Mouse (Mus musculus) heart, postnatal 14 days (tissue): Measurements from ENCODE around the gene Nexmif. TPM values are rescaled to one million over a fixed set of nuclear protein-coding genes. Genes with fewer than 3 reads are reported as not detected.
"Not testable (repeated sequence)": the region's sequence is repeated elsewhere in the genome, so short reads cannot be mapped to it uniquely, and the experiment has no call there.

Experiments
- DNase-seq, 2 experiments: peaks; one replicate each; pipeline ENCODE4 v3.0.0; 2021 to 2022
- intact Hi-C: fragments of 180-260 bp; cut with DNase I; formaldehyde crosslinking; loops from one replicate; pipeline ENCODE4 v1.15.1; 2025
- long read RNA-seq, 2 experiments: library from polyadenylated mRNA; stranded (forward); transcript quantifications; one replicate each; pipeline ENCODE4 v2.0.0; 2021
- microRNA-seq, 2 experiments: library from miRNA; unstranded; fragments of <30 nt; microRNA quantifications; one replicate each; pipeline ENCODE4 v1.2.0; 2021 to 2022
- total RNA-seq, 2 experiments: library from RNA; stranded (reverse); gene quantifications; 2 replicates each; pipeline ENCODE4 v1.2.3; 2021

Gene Nexmif
- total RNA-seq, result under 1 TPM; 0.50 to 0.61 TPM
- long read RNA-seq, experiment 1, result 0 reads
- long read RNA-seq, experiment 2, result 0 reads

DNA sequence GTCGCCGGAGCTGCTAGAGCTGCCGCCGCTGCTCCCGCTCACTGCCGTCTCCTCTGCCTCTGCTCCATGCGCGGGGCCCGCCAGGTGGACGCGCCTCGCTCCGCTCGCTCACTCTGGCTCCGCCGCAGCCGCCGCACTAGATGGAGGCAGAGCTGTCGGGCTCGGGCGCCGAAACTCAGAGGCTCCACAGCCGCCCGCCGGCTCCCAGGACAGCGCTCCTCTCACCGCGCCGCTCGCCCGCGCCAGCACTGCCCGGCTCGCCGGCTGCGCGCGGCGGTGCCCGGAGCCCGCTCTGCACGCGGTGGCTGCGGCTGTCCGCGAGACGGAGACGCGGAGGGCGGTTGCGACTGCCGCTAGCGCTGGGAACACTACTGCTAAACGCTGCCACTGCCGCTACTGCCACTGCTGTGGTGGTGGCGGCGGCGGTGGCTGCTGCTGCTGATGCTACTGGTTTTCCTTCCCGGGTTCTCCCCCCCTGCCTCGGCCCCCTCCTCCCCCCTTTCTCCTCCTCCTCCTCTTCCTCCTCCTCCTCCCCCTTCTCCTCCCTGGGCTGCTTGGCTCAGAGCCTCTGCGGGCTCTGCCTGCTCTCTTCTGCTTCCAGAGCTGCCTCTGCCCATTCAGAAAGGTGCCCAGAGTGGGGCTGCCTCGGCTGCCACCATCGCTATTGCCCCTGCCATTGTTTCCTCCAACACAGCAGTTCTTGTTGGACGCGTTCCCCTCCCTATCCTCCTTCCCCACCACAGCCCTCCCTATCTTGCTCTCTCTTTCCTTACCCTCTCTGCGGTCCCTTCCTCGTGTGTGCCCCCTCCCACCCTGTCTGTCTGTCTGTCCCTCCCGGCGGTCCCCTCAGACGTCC lies at the start of gene Nexmif:
Nexmif (minus strand) TSS at position 450 of the 856 bp plus-strand sequence.
- peak; percentile 29 to 35 for DNase-seq
- intact Hi-C loops, result loop anchor here (5.0 kb wide), 1 partner anchor 211 kb away; the partner anchor contains the start of gene Abcb7

DNA sequence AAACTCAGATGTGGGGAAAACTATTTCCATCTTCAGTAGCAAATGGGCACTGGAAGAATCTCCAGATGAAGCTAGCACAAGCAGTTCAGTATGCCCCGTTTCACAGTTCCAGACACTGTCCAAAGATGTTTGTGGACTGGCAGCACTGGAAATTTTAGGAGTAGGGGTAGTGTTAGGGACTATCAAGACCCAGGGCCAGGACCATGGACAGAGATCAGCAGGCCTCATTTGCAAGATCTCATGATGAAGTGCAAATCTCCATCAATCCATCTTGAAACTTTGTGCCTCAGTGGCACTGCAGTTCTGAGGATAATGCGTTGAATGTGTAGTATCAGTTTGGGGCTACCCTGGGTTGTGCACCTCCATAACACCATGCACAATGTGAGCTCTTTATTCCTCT lies 7.7 kb upstream of the Nexmif start:
- DNase-seq, result peak in 1 of 2 experiments; percentile 9
- intact Hi-C loops, result no loop called here

DNA sequence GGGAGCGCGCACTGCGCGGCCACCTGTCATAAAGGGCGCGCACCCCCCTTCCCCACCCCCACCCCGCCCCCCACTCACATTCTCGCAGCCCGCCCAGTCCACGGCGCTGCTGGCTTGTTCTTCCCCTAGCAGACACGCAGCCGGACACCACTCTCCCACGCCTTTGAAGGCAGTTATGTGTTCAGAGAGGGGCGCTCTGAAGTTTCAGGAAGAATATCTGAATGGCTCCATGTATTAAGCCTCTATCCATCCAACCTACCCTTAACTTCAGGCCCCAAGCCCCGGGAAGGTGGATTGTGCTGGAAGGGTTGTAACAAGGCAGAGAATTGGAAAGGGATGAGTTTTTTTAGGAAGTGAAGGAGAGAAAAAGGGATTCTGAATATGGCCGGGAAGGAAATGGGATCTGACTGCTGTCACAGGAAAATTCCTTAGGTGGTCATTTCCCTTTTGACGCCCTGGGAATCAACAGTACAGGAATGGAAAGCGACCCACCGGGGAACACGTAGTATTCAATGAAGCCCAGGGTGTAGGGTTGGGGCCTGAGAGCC lies 681 bp upstream of the Nexmif start:
- DNase-seq, result no peak
- intact Hi-C loops, result loop anchor here (5.0 kb wide), 1 partner anchor 211 kb away; the partner anchor contains the start of gene Abcb7

DNA sequence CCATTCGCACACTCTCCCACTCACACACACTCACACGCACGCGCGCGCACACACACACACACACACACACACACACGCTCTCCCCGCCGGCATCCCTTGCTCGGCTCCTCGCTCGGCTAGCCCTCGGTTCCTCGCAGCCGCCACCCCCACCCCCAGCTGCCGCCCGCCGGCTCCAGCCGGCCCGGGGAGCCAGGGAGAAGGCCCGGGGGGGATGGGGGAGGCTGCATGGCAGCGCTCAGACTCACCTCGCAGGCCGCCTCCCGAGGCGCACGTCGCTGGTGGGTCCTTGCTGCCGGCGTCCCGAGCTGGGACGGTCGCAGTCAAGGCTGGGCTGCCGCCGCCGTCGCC lies 623 bp downstream of the Nexmif start:
- DNase-seq, result peak in 1 of 2 experiments; percentile 22
- intact Hi-C loops, result loop anchor here (5.0 kb wide), 1 partner anchor 212 kb away; the partner anchor contains the start of gene Abcb7

DNA sequence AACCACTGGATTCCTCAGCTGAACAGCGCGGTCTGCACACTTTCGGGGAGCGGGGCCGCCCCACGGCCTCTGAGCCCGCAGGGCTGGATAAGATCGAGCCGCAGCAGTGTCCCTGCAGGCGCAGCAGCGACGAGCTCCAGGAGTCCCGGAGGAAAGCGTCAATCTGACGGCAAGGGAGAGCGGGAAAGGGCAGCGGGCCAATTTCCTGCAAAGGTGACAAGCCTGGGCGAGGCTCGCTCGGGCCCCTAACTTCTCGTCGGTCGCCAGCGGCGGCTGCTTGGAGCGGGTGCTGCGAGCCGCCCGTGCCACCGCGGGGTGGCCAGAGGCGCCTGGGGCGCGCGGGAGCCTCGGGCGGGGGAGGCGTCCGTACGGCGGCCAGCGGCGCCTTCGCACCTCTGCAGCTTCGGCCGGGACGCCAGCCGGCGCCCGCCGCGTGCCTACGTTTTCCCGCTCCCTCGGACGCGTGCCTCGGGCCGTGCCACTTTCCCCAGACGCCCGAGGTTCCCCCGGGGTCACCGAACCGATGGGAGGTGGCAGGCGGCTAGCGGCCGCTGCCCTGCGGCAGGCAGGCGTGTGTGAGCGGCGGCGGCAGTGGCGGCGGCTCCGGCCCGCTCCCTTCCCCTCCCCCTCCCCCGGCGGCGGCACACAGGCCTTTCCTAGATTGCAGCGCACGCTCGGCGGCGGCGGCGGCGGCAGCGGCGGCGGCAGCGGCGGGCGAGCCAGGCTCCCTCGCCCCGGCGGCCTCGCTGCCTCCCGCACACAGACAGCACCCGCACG lies 1.2 kb downstream of the Nexmif start:
- intact Hi-C loops, result loop anchor here (5.0 kb wide), 1 partner anchor 213 kb away; the partner anchor contains the start of gene Abcb7
- peak; percentile 55 to 65 for DNase-seq

DNA sequence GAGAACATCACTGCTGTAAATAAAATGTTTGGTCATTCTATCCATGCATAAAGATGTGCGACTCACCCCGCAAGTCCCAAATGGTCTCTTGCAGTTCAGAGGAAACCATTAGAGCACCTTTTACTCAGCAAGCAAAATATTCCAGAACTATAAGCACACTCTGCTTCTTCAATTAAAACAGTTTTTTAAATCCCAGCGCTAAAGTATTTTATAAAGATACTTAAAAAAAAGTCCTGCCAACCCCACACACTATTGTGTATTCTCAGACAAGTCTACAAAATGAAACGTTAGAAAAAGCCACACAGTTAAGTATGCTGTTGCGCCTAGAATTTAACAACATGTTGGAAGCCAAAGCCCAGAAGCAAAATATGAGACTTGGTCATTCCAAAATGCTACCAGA lies 1.9 kb downstream of the Nexmif start:
- intact Hi-C loops, result no loop called here
- no peak for DNase-seq

DNA sequence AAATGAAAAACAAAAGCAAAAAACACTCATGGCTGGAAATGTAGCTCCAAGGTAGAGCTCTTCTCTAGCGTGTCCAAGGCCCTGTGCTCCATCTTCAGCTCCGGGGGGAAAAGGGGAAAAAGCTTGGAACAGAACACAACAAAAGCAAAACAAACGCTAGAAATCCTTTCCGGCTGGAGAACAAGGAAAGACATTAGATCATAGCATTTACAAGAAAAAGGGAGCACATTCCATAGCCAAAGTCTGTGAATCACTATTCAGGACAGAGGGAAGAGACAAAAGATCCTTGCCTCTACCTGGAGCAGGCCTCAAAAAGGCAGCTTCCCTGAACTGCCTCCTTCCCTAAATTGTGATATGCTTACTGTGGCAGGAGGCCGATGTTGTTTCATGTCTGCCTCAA lies 4.4 kb downstream of the Nexmif start:
- intact Hi-C loops, result no loop called here
- no peak for DNase-seq

DNA sequence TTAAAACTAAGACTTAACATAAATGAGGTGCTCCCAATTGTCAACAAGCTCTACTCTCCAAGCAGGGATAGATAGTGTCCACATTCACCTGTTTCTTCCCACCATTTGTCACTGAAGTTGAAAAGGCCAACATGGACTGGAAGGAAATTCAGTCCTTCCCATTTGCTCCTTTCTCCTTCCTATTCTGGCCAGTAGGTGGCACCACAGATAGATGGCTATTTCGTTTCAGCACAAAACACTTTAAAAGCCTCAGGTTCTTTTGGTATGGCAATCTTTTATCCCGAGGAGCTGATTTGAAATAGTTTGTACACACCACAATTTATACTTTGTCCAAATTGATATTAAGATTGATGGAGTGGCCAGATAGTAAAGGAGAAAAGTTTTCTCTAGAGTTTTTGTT lies 21.7 kb downstream of the Nexmif start:
- peak; percentile 31 to 62 for DNase-seq
- intact Hi-C loops, result loop anchor here (1.0 to 10.0 kb wide), 2 partner anchors 576 to 827 kb away; no protein-coding TSS in a partner anchor

DNA sequence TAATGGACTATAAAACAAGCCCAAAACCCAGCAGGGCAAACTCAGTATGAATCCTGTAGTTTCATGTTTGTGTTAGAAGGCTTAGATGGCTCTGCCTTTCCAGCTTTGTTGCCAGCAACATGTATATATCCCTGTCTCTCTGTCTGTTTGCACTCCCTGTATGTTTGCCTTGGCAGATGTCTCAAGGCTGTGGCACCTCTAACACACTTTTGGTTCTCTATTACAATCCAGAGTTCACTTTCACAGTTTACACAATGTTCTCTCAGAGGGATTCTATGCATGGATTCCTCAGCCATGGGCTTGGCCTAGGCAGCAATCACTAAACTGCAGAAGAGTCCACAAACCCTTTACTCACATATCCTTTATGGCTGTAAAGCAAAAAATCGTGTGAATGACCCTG lies 50.9 kb downstream of the Nexmif start:
- no peak for DNase-seq
- intact Hi-C loops, result no loop called here

DNA sequence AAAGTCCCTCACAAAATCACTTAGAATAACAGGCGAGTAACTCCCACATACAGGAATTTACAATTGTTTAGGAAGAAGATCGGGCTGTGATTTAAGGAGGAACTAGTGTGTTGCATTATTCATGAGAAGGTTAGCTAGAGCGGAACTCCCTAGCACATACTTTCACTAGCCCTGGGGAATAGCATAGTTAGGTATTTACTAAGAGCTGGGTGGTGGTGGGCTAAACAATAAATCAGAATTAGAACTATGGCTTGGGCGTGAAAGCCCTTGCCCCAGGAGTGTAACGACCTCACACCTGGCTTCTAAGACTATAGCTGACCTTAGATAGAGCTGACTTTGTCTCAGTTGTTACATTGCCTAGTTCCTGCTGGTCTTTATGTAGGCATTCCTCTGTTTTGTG lies 85.7 kb downstream of the Nexmif start:
- DNase-seq, intact Hi-C loops: not testable (repeated sequence)

DNA sequence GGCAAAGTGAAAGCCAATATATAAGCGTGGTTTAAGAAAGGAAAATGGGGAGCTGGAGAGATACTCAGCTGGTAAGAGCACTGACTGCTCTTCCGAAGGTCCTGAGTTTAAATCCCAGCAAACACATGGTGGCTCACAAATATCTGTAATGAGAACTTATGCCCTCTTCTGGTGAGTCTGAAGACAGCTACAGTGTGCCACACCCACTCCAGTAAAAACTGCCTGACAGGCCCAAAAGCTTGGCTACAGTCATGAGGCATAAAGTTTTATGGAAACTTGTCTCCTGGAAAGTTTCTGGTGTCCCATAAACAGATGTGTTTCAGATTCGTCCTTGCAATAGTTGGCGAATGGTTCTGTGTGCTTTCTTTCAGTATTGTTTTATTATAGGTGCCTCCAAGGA lies 86.4 kb downstream of the Nexmif start:
- DNase-seq, result no peak
- intact Hi-C loops, result no loop called here

DNA sequence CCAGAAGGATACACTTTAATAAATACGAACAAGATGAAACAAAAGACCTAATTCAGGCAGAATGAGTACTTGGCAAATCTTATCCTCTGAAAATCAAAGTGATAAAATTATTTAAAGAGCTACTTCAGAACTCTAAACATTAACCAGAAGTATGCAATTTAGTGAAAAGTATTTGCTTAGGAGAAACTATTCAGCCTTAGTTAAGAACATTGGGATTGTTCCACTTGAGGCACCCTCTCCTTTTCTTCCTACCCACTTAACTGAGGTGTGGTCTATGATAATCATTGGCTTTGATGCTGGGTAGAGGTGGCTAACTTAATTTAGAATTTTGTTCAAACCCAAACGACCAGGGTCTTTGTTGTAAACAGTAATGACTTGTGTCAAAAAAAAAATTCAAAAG lies 146.1 kb downstream of the Nexmif start:
- DNase-seq, result no peak
- intact Hi-C loops, result no loop called here

DNA sequence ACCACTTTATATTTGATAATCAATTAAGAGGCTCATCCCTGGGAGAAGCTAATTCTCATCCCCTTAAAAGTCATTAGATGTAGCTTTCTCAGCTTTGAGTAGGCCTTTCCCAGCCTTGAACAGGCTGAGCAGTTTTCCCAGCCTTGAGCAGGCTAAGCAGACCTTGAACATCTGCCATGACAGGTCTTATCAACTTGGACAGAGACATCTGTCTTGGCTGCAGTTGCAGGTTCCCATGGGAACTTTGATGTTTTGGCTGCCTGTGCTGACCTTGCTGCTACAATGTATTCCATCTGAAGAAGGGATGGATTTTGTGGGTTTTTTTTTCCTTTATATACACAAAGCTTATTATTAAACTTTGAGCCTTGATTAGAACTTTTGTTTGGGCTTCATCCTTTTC lies 160.7 kb downstream of the Nexmif start:
- DNase-seq, result peak; percentile 17 to 38
- intact Hi-C loops, result no loop called here

DNA sequence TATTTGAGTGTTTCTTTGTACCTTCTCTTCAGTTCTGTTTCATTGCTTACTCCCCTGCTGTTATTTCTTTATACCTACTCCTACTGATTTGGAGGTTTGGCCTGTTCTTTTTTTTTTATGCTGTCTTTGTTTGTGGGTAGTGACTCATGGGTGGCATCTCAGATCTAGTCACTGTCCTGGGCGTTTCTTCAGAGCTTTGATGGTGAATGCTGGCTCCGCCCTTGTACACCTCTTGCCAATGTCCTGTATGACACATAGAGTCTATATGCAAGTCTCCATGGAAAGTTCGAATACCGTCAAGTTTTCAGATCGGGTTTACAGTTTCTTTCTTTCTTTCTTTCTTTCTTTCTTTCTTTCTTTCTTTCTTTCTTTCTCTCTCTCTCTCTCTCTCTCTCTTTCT lies 167.1 kb downstream of the Nexmif start:
- DNase-seq, result no peak
- intact Hi-C loops, result no loop called here

DNA sequence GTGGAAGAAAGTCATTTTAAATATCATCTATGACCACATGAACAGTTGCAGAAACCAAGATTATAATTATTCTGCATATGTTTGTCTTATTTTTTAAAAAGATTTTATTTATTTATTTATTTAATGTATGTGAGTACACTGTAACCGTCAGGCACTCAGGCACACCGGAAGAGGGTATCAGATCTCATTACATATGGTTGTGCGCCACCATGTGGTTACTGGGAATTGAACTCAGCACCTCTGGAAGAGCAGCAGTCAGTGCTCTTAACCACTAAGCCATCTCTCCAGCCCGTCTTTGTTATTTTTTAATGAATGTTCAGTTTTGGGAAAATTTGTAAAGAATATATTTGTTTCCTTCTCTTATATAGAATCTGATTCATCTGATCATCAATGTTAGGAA lies 168.2 kb downstream of the Nexmif start:
- intact Hi-C loops, result no loop called here
- DNase-seq, result peak; percentile 7 to 8

Small RNAs within 50 kb of the gene (microRNA-seq; reads per million reads assigned to microRNA genes)
- gene Gm24993 (0 reads per million in 2 experiments), gene Mir672 (105 to 589 reads per million in 2 experiments)

Other genes starting within 250 kb of the Nexmif start
- 10 to 100 TPM; 26.2 to 28.1 TPM for gene Rlim, start 219.9 kb downstream of the Nexmif start, total RNA-seq
- 10 to 100 TPM; 30.4 to 37.2 TPM for gene Abcb7, start 212.7 kb upstream of the Nexmif start, total RNA-seq